Mouse (Mus musculus) gastrocnemius, adult 8-10 months (tissue): Measurements from ENCODE around the gene Myo1g. TPM values are rescaled to one million over a fixed set of nuclear protein-coding genes. Genes with fewer than 3 reads are reported as not detected.
A peak's percentile ranks its signal among the peaks of the same experiment; 100 is the strongest.

Source experiments
- DNase-seq, 2 experiments: peaks; one replicate each; pipeline ENCODE4 v3.0.0; 2022; ENCODE audit warnings: low spot score in 2 of 2
- total RNA-seq, 4 experiments: library from RNA; stranded (reverse); gene quantifications; 2 replicates each; pipeline ENCODE4 v1.2.4; 2022

The Myo1g gene
- total RNA-seq, 4 experiments from 2014 or later = 0.17 to 0.88 (median 0.61) TPM; not detected in 1

GRCm38 (mm10) chr11:6489257-6489656 is 31.5 kb downstream of the Myo1g start:
- DNase-seq = no peak

- no peak for DNase-seq
Observed at GRCm38 (mm10) chr11:6488041-6488684, 32.6 kb downstream of the Myo1g start.

GRCm38 (mm10) chr11:6487496-6487895 is 33.3 kb downstream of the Myo1g start:
- no peak for DNase-seq

DNA sequence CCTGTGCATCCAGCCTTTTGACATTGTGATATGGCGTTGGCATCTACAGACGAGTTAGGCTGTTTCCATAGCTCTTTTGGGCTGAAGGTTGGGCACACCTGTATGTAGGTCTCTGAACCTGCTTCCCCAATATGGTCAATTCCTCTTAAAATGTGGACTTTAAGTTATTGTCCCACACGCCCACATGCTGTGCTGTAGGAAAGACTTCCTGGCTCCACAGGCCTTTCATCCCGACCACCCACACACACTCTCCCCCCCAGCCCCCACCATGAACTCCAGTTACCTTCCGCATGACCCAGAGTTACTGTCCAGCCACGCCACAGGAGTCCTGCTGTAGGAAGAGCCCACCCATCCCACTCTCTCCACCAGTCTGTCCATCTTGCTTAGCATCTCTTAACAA is 33.8 kb downstream of the Myo1g start:
- no peak for DNase-seq

DNA sequence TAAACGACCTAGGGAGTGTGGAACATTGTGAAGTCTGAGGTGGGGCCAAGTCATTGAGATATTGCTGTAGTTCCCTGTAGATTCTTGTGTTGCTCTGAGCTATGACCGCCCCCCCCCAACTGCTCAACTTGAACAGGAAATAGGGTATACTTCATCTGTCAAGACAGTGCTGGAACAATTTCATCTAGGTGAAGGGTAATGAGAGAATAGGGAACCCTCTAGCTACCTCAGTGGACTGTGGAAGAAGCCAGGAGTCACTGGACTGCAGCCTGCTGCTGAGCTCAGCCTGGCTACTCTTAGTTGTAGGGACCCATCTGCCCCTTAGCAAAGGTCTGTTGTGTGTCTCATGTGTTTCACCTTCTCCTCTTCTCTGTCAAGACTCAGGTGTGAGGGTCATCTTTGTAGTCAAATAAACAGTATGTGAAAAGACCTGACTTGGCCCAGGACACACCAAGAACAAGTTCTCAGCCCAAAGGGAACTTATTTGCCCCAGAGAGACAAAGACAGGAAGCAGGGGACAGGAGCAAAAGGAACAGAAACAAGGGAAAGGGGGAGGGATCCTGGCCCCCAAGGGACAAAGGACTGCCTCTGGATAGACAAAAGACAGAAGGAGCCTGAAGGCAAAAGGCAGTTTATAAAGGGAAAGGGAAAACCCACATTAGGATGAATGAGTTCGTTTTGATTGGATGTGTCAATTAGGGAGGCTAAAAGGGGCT is 36.4 kb downstream of the Myo1g start:
- no peak for DNase-seq

DNA sequence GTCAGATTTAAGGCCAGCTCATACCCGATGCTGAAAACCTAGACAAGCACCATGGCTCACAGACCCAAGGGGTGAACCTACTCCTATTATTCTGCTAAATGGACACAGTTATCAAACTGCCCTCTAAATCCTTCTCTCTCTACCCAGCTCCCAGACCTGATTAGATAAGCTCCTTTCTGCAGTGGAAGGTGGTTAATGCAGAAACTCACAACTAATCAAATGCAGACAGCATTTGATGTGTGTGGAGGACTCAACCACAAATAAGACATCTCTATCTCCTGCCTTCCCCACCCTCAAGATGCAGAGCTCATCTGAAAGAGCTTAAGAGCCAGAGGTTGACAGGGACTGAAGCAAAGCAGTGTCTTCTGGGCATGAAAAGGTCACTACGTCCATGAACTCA is 37.7 kb downstream of the Myo1g start:
- no peak for DNase-seq

- no peak for DNase-seq
Observed at GRCm38 (mm10) chr11:6481669-6482185, 39.0 kb downstream of the Myo1g start.

DNA sequence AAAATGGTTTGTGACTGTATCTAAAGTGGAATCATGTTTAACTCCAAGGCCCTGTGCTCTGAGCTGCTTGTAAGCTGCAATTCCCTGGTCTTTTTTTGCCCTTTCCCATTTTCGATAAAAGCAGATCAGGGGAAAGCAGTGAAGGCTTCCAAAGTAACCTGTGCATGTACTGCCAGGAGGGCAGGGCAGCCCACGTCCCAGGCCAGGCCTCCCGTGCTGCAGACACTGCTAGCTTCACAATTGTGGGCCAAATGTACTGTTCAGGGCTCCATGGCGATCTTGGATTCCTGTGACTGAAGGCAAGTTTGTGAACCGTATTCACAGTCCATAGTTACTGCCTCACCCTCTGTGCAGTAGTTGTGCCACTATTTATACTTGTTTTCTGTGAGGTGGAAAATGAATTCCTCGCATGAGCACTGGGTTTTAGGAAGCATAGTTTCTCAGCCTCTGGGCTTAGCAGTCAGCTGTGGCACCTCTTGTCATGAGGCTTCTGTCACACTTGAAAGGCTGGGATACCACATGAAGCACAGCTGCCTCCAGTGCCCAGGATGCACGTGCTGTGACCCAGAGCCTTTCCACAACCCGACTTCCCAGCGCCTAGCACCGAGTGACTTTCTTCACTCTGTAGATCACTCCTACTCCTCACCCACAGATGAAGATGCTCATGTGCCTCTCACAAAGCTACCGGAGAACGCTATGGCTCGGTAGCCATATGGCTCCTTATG is 39.9 kb downstream of the Myo1g start:
- DNase-seq = no peak

DNA sequence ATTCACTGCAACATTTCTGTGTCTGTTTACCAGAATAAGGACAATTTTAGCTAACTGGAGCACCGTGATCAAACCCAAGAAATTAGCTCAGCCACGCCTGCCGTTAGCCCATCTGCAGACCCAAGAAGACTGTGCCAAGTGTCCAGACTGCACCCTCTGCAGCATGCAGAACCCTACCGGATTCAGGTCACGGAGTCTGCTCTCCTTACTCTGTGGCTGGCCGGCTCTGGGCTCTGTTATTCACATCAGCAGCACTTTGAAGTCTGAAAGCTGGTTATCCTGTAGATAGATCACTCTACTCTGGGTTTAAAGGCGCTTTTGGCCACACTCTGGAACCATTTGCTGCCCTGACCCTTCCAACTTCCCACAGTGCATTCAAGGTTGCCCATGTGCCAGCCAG is 40.6 kb downstream of the Myo1g start:
- DNase-seq = no peak

DNA sequence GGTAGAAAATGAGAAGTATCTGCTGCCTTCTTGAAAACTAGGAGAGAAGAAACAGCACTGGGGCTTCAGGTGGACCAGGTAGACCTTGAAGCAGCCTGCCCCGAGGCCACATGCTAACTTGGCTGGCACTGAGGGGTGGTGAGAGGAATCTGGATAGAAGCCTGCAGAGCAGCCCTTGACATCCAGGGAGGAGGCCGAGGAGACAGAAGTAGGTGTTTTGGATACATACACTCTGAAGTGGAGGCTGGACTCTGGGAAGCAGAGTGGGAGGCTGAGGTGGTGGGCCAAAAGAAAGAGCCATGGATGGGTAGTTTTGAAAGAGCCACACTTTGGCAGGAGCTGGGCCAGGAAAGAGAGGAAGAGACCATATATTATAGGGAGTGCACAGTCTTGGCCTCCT is 41.5 kb downstream of the Myo1g start:
- DNase-seq = no peak

GRCm38 (mm10) chr11:6477350-6477749 is 43.4 kb downstream of the Myo1g start:
- no peak for DNase-seq

- no peak for DNase-seq
Observed at GRCm38 (mm10) chr11:6476876-6477275, 43.9 kb downstream of the Myo1g start.

DNA sequence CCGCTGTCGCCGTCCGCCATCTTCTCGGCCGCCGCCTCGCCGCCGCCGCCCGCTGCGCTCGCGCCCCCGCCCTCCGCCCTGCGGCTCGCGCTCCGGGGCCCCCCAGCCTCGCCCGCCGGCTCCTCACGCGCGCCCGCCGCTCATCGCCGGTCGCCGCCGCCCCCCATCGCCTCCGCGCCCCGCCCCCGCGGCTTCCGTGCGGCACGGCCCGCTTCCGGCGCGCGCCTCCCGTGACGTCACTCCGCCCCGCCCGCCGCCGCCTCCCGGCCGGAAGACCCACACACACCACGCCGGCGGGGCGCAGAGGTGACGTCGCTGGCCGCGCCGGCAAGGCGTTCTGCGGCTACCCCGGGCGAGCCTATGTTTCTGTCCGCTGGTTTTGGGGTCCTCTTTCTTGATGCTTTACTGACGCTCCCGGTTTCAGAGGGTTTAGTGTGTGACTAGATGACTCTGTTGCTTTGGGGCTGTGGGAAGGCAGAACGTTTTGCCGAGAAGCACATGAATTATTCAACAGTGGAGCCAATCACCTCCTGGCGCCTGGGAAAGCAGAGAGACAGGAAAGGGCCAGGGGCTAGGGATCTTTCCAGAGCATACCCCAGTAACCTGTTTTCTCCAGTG is 44.8 kb downstream of the Myo1g start, which contains the start of gene Purb:
Gene Purb, minus strand, starts transcription at position 51 of the 618 bp plus-strand sequence.
- DNase-seq = peak; percentile 83 to 88

- DNase-seq = peak; percentile 9 to 21
Observed at GRCm38 (mm10) chr11:6474874-6475731, 45.7 kb downstream of the Myo1g start.

DNA sequence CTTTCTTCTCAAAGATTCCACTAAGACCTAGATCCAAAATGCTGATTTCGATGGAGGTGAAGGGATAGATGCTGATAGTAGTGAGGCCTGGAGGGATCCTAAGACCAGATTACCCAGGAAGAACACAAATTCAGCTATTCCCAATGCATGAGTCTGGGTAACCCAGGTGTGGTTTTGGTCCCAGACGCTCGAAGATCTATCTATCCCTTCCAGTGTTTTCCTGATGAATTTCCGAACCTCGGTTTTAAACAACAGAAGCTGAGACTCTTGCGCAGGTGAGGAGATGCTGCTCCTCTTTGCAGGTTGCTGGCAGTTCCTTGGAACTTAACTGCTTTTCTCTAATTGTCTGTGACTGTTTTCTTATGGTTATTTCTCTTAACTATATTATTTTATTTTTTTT is 46.4 kb downstream of the Myo1g start:
- no peak for DNase-seq

DNA sequence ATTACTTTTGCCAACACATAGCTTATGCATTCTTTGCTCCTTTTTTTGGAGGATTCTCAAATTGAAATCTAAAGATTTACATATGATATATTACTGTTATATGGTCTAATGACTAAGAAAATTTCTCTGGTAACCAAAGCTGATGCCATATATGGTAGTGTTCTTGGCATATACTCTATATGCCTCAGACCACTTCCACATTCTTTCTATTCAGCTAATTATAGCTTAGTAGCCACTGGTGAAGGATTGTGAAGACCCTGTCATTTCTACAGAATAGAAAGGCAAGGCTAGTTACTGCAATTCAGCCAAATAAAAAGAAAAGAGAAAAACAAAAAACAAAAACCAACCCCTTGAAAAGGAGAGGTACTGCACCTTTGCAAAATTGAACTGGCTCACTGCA is 48.7 kb downstream of the Myo1g start:
- DNase-seq = no peak

GRCm38 (mm10) chr11:6471493-6471892 is 49.3 kb downstream of the Myo1g start:
- no peak for DNase-seq

DNA sequence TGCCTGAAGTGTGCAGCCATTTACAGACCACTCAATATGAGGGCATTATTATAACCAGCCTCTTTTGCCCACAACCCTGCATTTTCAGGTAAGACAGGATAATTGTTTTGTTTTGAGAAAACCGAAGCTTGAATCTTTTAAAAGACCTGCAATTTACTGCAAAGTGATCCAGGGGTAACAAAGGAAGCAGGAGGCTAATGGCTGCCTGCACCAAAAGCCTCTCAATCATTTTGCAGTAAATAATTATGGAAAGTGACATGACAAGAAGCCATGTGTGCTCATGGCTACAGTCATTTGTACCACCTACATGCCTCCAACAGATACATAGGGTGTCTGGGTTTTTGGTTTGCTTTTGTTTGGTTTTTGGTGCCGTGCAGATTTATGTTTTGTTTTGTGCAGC is 49.7 kb downstream of the Myo1g start:
- DNase-seq = no peak

DNA sequence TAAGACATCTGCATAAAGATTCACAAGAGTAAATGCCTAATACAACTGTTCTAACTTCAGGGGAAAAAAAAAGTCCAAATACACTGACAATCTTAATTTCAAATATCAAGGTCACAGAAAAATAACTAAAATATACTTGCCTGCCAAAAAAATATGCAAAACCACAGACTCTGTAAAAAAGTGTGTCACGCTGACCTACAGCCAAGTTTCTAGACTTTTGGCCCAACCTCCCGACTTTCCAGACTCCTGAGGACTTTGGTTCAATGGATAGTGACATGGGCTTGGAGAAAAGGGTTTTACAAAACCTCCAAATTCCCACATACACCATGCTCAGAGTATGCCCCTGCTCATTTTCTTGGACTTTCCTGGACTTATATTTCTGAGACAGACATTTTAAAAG is 52.2 kb downstream of the Myo1g start:
- no peak for DNase-seq

DNA sequence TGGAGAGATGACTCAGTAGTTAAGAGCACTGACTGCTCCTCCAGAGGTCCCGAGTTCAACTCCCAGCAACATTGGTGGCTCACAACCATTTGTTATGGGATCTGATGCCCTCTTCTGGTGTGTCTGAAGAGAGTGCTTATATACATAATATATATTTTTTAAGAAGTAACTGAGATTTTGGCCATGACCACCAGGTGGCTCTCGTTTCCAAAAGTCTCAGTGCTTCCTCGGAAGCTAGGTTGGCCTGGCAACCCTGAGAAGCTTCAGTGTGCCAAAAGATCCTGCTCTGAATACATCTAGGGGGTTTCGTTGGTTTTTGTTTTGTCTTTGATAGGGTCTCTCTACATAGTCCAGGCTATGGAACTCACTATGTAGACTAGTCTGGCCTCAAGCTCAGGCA is 55.6 kb downstream of the Myo1g start:
- no peak for DNase-seq
